Mouse (Mus musculus) CH12.LX (cell line): ENCODE measurements around the gene Dthd1.

Experiments
- CHD1 ChIP-seq: IDR thresholded peaks from 2 replicates; pipeline ENCODE4 v1.6.1; 2012; ENCODE audit warnings: low read depth, low read length, improper control_type of control experiment, inconsistent platforms
- CTCF ChIP-seq, 2 experiments: IDR thresholded peaks in 1 of 2; conservative IDR thresholded peaks in 1 of 2; 2 replicates each; pipeline ENCODE4 v1.5.1; 2011 to 2012; ENCODE audit warnings: low read depth in 2 of 2, low read length in 2 of 2, improper control_type of control experiment in 1 of 2, inconsistent platforms in 1 of 2, mild to moderate bottlenecking in 1 of 2, moderate library complexity in 1 of 2
- E2F4 ChIP-seq: IDR thresholded peaks from 2 replicates; pipeline ENCODE4 v1.6.1; 2011; ENCODE audit warnings: low read depth, low read length, improper control_type of control experiment; ENCODE audit not compliant: insufficient replicate concordance
- MXI1 ChIP-seq: IDR thresholded peaks from 2 replicates; pipeline ENCODE4 v1.6.1; 2011; ENCODE audit warnings: mild to moderate bottlenecking, low read depth, low read length, improper control_type of control experiment
- RAD21 ChIP-seq: IDR thresholded peaks from 2 replicates; pipeline ENCODE4 v1.6.1; 2011; ENCODE audit warnings: low read depth, mild to moderate bottlenecking, low read length, improper control_type of control experiment, moderate library complexity
- ZNF384 ChIP-seq: IDR thresholded peaks from 2 replicates; pipeline ENCODE4 v1.6.1; 2012; ENCODE audit warnings: low read depth, low read length, improper control_type of control experiment, inconsistent platforms

DNA sequence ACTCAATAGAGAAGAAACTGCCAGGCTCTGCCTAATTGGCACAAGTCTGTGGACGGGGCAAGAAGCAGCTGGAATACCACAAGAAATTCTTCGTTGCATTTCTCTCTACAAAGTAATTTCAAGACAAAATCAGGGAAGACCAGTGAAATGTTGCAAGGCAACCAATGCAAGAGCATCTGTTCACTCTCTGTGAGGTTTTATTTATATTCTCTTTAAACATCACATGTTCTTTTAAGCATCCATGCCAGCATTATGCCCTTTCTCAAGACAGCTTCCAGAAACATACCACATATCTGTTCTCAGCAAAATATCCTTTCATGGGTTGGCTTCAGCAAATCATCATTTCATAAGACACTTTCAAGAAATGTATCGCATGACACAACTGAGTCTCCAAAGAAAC, 50.7 kb downstream of the Dthd1 start:
- TF ChIP-seq RAD21 (no peak), CTCF (conservative IDR thresholded peaks at IDR 0.05 in 1 of 2, IDR thresholded peaks at IDR 0.05 in 1 of 2; ENCODE audit: low read depth in 2 of 2, low read length in 2 of 2) (no peak), MXI1 (no peak), E2F4 (no peak), CHD1 (no peak), ZNF384 (no peak)
